Mouse (Mus musculus) skeletal muscle tissue, adult 2 months (tissue): ENCODE data around the gene Clstn2.

Experiments
- DNase-seq: peaks from one replicate; pipeline ENCODE4 v3.0.0-alpha.2; 2012; ENCODE audit warnings: low read depth, low spot score

Gene Clstn2

GRCm38 (mm10) chr9:97685664-97686063 lies 347.3 kb downstream of the Clstn2 start:
- DNase-seq = peak; percentile 13

- no peak for DNase-seq
These were observed 353.1 kb downstream of the Clstn2 start for GRCm38 (mm10) chr9:97679878-97680277.

GRCm38 (mm10) chr9:97679106-97679505 lies 353.9 kb downstream of the Clstn2 start:
- no peak for DNase-seq

GRCm38 (mm10) chr9:97677075-97677474 lies 355.9 kb downstream of the Clstn2 start:
- no peak for DNase-seq

- DNase-seq = peak; percentile 13
These were observed 360.3 kb downstream of the Clstn2 start for GRCm38 (mm10) chr9:97672681-97673080.

- no peak for DNase-seq
These were observed 360.8 kb downstream of the Clstn2 start for GRCm38 (mm10) chr9:97672224-97672623.

GRCm38 (mm10) chr9:97670666-97671065 lies 362.3 kb downstream of the Clstn2 start:
- DNase-seq = no peak

- no peak for DNase-seq
These were observed 372.0 kb downstream of the Clstn2 start for GRCm38 (mm10) chr9:97660989-97661388.

- no peak for DNase-seq
These were observed 374.2 kb downstream of the Clstn2 start for GRCm38 (mm10) chr9:97658736-97659135.

GRCm38 (mm10) chr9:97648409-97648808 lies 384.6 kb downstream of the Clstn2 start:
- DNase-seq = no peak

- DNase-seq = no peak
These were observed 387.2 kb downstream of the Clstn2 start for GRCm38 (mm10) chr9:97645746-97646145.

GRCm38 (mm10) chr9:97642396-97642795 lies 390.6 kb downstream of the Clstn2 start:
- no peak for DNase-seq

GRCm38 (mm10) chr9:97639967-97640549 lies 392.9 kb downstream of the Clstn2 start:
- no peak for DNase-seq

- DNase-seq = peak; percentile 2
These were observed 394.2 kb downstream of the Clstn2 start for GRCm38 (mm10) chr9:97638683-97639354.

- no peak for DNase-seq
These were observed 397.6 kb downstream of the Clstn2 start for GRCm38 (mm10) chr9:97635351-97635750.

- no peak for DNase-seq
These were observed 398.1 kb downstream of the Clstn2 start for GRCm38 (mm10) chr9:97634831-97635230.

- DNase-seq = no peak
These were observed 403.8 kb downstream of the Clstn2 start for GRCm38 (mm10) chr9:97629180-97629579.

- no peak for DNase-seq
These were observed 404.5 kb downstream of the Clstn2 start for GRCm38 (mm10) chr9:97628361-97628908.

- no peak for DNase-seq
These were observed 405.1 kb downstream of the Clstn2 start for GRCm38 (mm10) chr9:97627916-97628315.

- no peak for DNase-seq
These were observed 422.4 kb downstream of the Clstn2 start for GRCm38 (mm10) chr9:97610566-97610965.

- DNase-seq = peak; percentile 6
These were observed 429.3 kb downstream of the Clstn2 start for GRCm38 (mm10) chr9:97603729-97604128.

GRCm38 (mm10) chr9:97602476-97602875 lies 430.5 kb downstream of the Clstn2 start:
- DNase-seq = no peak

- DNase-seq = no peak
These were observed 434.0 kb downstream of the Clstn2 start for GRCm38 (mm10) chr9:97599006-97599405.
